In genomic region chr4:107988931-107989330, GRCm38 (mm10) we compare ENCODE assay signal across 13 mouse cellular contexts. TPM values are rescaled to one million over a fixed set of nuclear protein-coding genes. Genes with fewer than 3 reads are reported as not detected.
A peak's percentile ranks its signal among the peaks of the same experiment; 100 is the strongest.
DNase-seq lines count a peak whose midpoint lies in the region; ATAC-seq and TF ChIP-seq lines count a peak whose summit lies in the region.
"Had no signal": no experiment of that assay in that cellular context is flagged by ENCODE, and none has a peak within 500 bp of the region (broad histone marks: within the 10 kb centered on the region; RNA-seq: fewer than 3 reads in every experiment).

No protein-coding gene starts in this region.

- no peak overlapping the region for H3K4me3 ChIP-seq in CH12.LX (replicated peaks in 1 of 3; ENCODE audit: low read depth in 2 of 3, low read length in 2 of 3, poor library complexity in 1 of 3)
- H3K4me3 ChIP-seq in lung, postnatal 0 days (ENCODE audit: low read depth, low read length) = no peak overlapping the region
- no peak overlapping the region for H3K4me3 ChIP-seq in midbrain, embryonic 13.5 days (replicated peaks)
- H3K4me3 ChIP-seq in midbrain, embryonic 15.5 days = no peak overlapping the region
- H3K4me3 ChIP-seq: liver, embryonic 15.5 days had no signal

- H3K36me3 ChIP-seq in CH12.LX (replicated peaks in 1 of 2; ENCODE audit: control insufficient read depth in 1 of 2, insufficient read depth in 1 of 2, low read length in 1 of 2) = no peaks in the 10 kb centered on the region
- no peaks in the 10 kb centered on the region for H3K36me3 ChIP-seq in lung, postnatal 0 days (ENCODE audit: insufficient read depth, low read length)
- H3K36me3 ChIP-seq in midbrain, embryonic 13.5 days = no peaks in the 10 kb centered on the region
- no peaks in the 10 kb centered on the region for H3K36me3 ChIP-seq in midbrain, embryonic 15.5 days (replicated peaks)
- H3K36me3 ChIP-seq: liver, embryonic 15.5 days had no signal

- TF ChIP-seq EP300 in CH12.LX (IDR thresholded peaks at IDR 0.05; ENCODE audit: low read length) = peak; percentile 95
- no peak for TF ChIP-seq EP300 in lung, postnatal 0 days (IDR thresholded peaks at IDR 0.05)

- in situ Hi-C loops in CH12.LX (cut with MboI; ENCODE audit: low pct_ligation_motif_present, low pct_unique_long_range_greater_than_20kb, low sequenced_read_pairs) = no loop called here

- 45% methylated on average over 8 of the region's 8 CpGs for WGBS in lung, postnatal 0 days
- 77% methylated on average over 8 of the region's 8 CpGs for WGBS in midbrain, embryonic 13.5 days
- WGBS in midbrain, embryonic 15.5 days = 75% methylated on average over 8 of the region's 8 CpGs

- no peak for TF ChIP-seq POLR2A in CH12.LX (IDR thresholded peaks at IDR 0.05; ENCODE audit: low read depth, low read length)

- H3K27me3 ChIP-seq in CH12.LX (replicated peaks) = peaks cover 73% of the 10 kb centered on the region
- no peaks in the 10 kb centered on the region for H3K27me3 ChIP-seq in lung, postnatal 0 days (replicated peaks; ENCODE audit: insufficient read depth, low read length)
- peaks cover 10% of the 10 kb centered on the region for H3K27me3 ChIP-seq in midbrain, embryonic 13.5 days
- H3K27me3 ChIP-seq in midbrain, embryonic 15.5 days (replicated peaks) = no peaks in the 10 kb centered on the region

- no peaks in the 10 kb centered on the region for H3K9me3 ChIP-seq in CH12.LX (replicated peaks; ENCODE audit: low read length)
- no peaks in the 10 kb centered on the region for H3K9me3 ChIP-seq in lung, postnatal 0 days (ENCODE audit: low read length)
- H3K9me3 ChIP-seq in midbrain, embryonic 13.5 days = no peaks in the 10 kb centered on the region
- no peaks in the 10 kb centered on the region for H3K9me3 ChIP-seq in midbrain, embryonic 15.5 days
- H3K9me3 ChIP-seq: liver, embryonic 15.5 days had no signal

- peak; percentile 79 for TF ChIP-seq RAD21 in CH12.LX (IDR thresholded peaks at IDR 0.05; ENCODE audit: low read depth, low read length)

- peak; percentile 86 for DNase-seq in CH12.LX (ENCODE audit: extremely low read depth)
- DNase-seq in c-Kit-positive CD71-negative TER-119-negative erythroid progenitor cells, embryonic 14.5 days (ENCODE audit: low read depth) = peak; percentile 52
- DNase-seq in lung, postnatal 0 days (ENCODE audit: low spot score) = peak; percentile 45
- DNase-seq in spleen, postnatal 36 days (ENCODE audit: low spot score in 2 of 2) = peak; percentile 68 to 73
- DNase-seq in kidney, adult 9 months = no peak
- DNase-seq: layer of hippocampus, postnatal 36 days; right cerebral cortex, postnatal 14 days had no signal

- H3K4me1 ChIP-seq in CH12.LX (ENCODE audit: control insufficient read depth in 1 of 2, insufficient read depth in 2 of 2) = peaks cover 0 to 8% of the 10 kb centered on the region in 2 experiments; a peak in 2 of 4 replicates
- H3K4me1 ChIP-seq in lung, postnatal 0 days (ENCODE audit: insufficient read depth, low read depth, low read length) = peaks cover 7% of the 10 kb centered on the region; the same call in 1 of the 2 replicates
- H3K4me1 ChIP-seq in midbrain, embryonic 13.5 days (replicated peaks) = peaks cover 10% of the 10 kb centered on the region
- 0 out of 2 replicates have a peak, but pooled peaks cover 8% of the 10 kb centered on the region for H3K4me1 ChIP-seq in midbrain, embryonic 15.5 days
- H3K4me1 ChIP-seq: liver, embryonic 15.5 days had no signal

- no peak for ATAC-seq in lung, postnatal 0 days
- no peak for ATAC-seq in midbrain, embryonic 13.5 days
- no peak for ATAC-seq in midbrain, embryonic 15.5 days (replicated peaks)
- ATAC-seq: forebrain, embryonic 14.5 days had no signal

- no peak overlapping the region for H3K4me2 ChIP-seq in CH12.LX (ENCODE audit: insufficient read depth, low read depth, poor library complexity, severe bottlenecking)
- no peak overlapping the region for H3K4me2 ChIP-seq in lung, postnatal 0 days (replicated peaks; ENCODE audit: low read depth, low read length)
- no peak overlapping the region for H3K4me2 ChIP-seq in midbrain, embryonic 13.5 days (replicated peaks)
- H3K4me2 ChIP-seq in midbrain, embryonic 15.5 days = no peak overlapping the region
- H3K4me2 ChIP-seq: liver, embryonic 15.5 days had no signal

- dilution Hi-C loops in CH12.LX (cut with MboI; ENCODE audit: extremely low pct_ligation_motif_present, extremely low pct_unique_long_range_greater_than_20kb, low sequenced_read_pairs) = no loop called here

- no peak overlapping the region for H3K9ac ChIP-seq in CH12.LX (ENCODE audit: insufficient read depth, low read depth)
- H3K9ac ChIP-seq in lung, postnatal 0 days (replicated peaks; ENCODE audit: low read depth) = no peak overlapping the region
- H3K9ac ChIP-seq in midbrain, embryonic 13.5 days (replicated peaks) = no peak overlapping the region
- H3K9ac ChIP-seq in midbrain, embryonic 15.5 days = no peak overlapping the region
- H3K9ac ChIP-seq: liver, embryonic 15.5 days had no signal

- peak in 1 of 2 experiments; percentile 78; a peak in 2 of 4 replicates for TF ChIP-seq CTCF in CH12.LX (conservative IDR thresholded peaks at IDR 0.05 in 1 of 2, IDR thresholded peaks at IDR 0.05 in 1 of 2; ENCODE audit: low read depth in 2 of 2, low read length in 2 of 2)
- TF ChIP-seq CTCF in lung, postnatal 0 days (IDR thresholded peaks at IDR 0.05) = no peak

- H3K79me2 ChIP-seq in CH12.LX (replicated peaks; ENCODE audit: control insufficient read depth, extremely low read depth, insufficient read depth, poor library complexity, severe bottlenecking) = no peaks in the 10 kb centered on the region

- no peak overlapping the region for H3K27ac ChIP-seq in CH12.LX (ENCODE audit: insufficient read depth, low read depth)
- H3K27ac ChIP-seq in lung, postnatal 0 days (ENCODE audit: low read length) = no peak overlapping the region
- no peak overlapping the region for H3K27ac ChIP-seq in midbrain, embryonic 13.5 days
- no peak overlapping the region for H3K27ac ChIP-seq in midbrain, embryonic 15.5 days
- H3K27ac ChIP-seq: liver, embryonic 15.5 days had no signal

TF ChIP-seq in CH12.LX, 34 proteins besides CTCF, POLR2A, EP300 and RAD21:
- peak; percentile 41; the same call in 1 of the 2 replicates for TF ChIP-seq ZNF384 (IDR thresholded peaks at IDR 0.05; ENCODE audit: low read depth, low read length)
- TF ChIP-seq CHD1 (IDR thresholded peaks at IDR 0.05; ENCODE audit: low read depth, low read length) = no peak
- TF ChIP-seq BHLHE40 (IDR thresholded peaks at IDR 0.05; ENCODE audit: low read depth, low read length) = peak; percentile 97
- peak; percentile 56 for TF ChIP-seq SMC3 (IDR thresholded peaks at IDR 0.05; ENCODE audit: low read depth, low read length)
- TF ChIP-seq NELFE (IDR thresholded peaks at IDR 0.05; ENCODE audit: low read depth, low read length) = no peak
- TF ChIP-seq IRF4 (IDR thresholded peaks at IDR 0.05; ENCODE audit: low read depth, low read length) = peak; percentile 98
- peak; percentile 56; the same call in 1 of the 2 replicates for TF ChIP-seq MYC (IDR thresholded peaks at IDR 0.05; ENCODE audit: low read depth, low read length)
- TF ChIP-seq RCOR1 (conservative IDR thresholded peaks at IDR 0.05; ENCODE audit: low read depth, low read length) = peak; percentile 89
- TF ChIP-seq SIN3A (IDR thresholded peaks at IDR 0.05; ENCODE audit: low read length) = 0 out of 2 replicates have a peak, but pooled peaks have one; percentile 29
- TF ChIP-seq MEF2A (IDR thresholded peaks at IDR 0.05; ENCODE audit: borderline replicate concordance, low read depth, low read length) = peak; percentile 72
- TF ChIP-seq MAZ (IDR thresholded peaks at IDR 0.05; ENCODE audit: low read depth, low read length) = peak; percentile 48; the same call in 1 of the 2 replicates
- TF ChIP-seq TCF12 (IDR thresholded peaks at IDR 0.05; ENCODE audit: low read depth, low read length) = peak; percentile 69
- no peak for TF ChIP-seq ZC3H11A (IDR thresholded peaks at IDR 0.05; ENCODE audit: low read depth, low read length)
- TF ChIP-seq ETS1 (conservative IDR thresholded peaks at IDR 0.05; ENCODE audit: low read depth, low read length) = peak; percentile 67
- TF ChIP-seq MAX (IDR thresholded peaks at IDR 0.05; ENCODE audit: low read length) = no peak
- 0 out of 2 replicates have a peak, but pooled peaks have one; percentile 14 for TF ChIP-seq JUND (conservative IDR thresholded peaks at IDR 0.05; ENCODE audit: low read depth, low read length)
- TF ChIP-seq MAFK (IDR thresholded peaks at IDR 0.05; ENCODE audit: insufficient replicate concordance, low read length) = peak; percentile 80

RNA-seq across cellular contexts. Expression of gene Slc1a7, which starts 20.8 kb away (rescaled TPM):
- total RNA-seq in CH12.LX (2012; rRNA removed) (not detected in 2 replicates), CH12.LX (2014; rRNA removed) (not detected in 2 replicates)
- polyA plus RNA-seq in CH12.LX (2012; ENCODE audit: insufficient read length, low read depth) = not detected in 2 replicates
- 0.17 and 0.48 TPM in 2 replicates for polyA plus RNA-seq in lung, postnatal 0 days (2015; fragmentation: Nextera tagmentation; extraction: Ambion mirVana)
- polyA plus RNA-seq in midbrain, embryonic 13.5 days (2015; fragmentation: Nextera tagmentation; extraction: Ambion mirVana) = not detected in 2 replicates
- polyA plus RNA-seq in midbrain, embryonic 15.5 days (2015; fragmentation: Nextera tagmentation; extraction: Ambion mirVana) = 0.09 TPM in 1 of 2 replicates, not detected in the other
- polyA plus RNA-seq: forebrain, embryonic 14.5 days; hindbrain, embryonic 11.5 days; kidney, embryonic 14.5 days; liver, embryonic 15.5 days had no signal
